Mouse (Mus musculus): Measurements from ENCODE around the gene Scrn3.

DNA sequence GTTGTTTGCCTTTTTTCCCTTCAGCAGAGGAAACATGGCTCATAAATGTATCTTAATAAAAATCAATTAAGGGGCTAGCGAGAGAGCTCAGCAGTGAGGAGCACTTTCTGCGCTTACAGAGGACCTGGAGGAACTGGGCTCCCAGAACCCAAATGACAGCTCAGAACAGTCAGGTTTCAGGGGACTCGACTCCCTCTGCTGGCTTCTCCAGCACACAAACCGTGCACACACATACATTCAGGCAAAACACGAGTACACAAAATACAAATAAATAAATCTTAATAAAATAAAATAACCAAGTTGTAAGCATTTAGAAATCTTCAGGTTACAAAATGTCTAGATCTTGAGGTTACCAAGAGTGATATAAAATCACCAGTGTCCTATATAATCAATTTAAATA is 51.0 kb downstream of the Scrn3 start:
- TF ChIP-seq CTCF (IDR thresholded peaks at IDR 0.05; ENCODE audit: borderline replicate concordance, control insufficient read depth, extremely low read depth, insufficient read depth, low read length, poor library complexity), result no peak
- TF ChIP-seq POLR2A (IDR thresholded peaks at IDR 0.05; ENCODE audit: control insufficient read depth, extremely low read depth, insufficient read depth, low read length, poor library complexity), result no peak

All from thymus, adult 2 months (tissue).